Comparison of ENCODE assay signal across 9 mouse cellular contexts in the genomic region with DNA sequence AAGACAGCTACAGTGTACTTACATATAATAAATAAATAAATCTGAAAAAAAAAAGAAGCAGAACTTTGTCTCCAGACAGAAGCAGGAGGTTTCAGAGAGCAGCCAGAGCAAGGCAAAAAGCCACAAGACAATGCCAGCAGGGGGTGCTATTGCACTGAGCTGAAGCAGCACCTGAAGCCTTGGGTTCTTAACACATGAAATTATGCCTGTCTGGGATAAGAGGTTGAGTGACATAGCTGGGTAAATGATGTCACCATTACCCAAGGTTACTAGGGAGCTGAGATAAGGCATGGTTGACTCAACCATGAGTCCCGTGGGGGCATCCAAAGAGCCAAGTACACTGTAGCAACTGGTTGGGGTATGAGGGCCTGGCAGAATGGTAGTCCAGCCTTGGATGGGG. TPM values are rescaled to one million over a fixed set of nuclear protein-coding genes. Genes with fewer than 3 reads are reported as not detected.
DNase-seq lines count a peak whose midpoint lies in the region; ATAC-seq and TF ChIP-seq lines count a peak whose summit lies in the region.
"Had no signal": no experiment of that assay in that cellular context is flagged by ENCODE, and none has a peak within 500 bp of the region (broad histone marks: within the 10 kb centered on the region; RNA-seq: fewer than 3 reads in every experiment).

No protein-coding gene starts in this region.

- no peaks in the 10 kb centered on the region for H3K9me3 ChIP-seq in ES-Bruce4 (replicated peaks; ENCODE audit: control insufficient read depth, insufficient read depth, low read length, poor library complexity, severe bottlenecking)
- no peaks in the 10 kb centered on the region for H3K9me3 ChIP-seq in heart, embryonic 10.5 days
- H3K9me3 ChIP-seq in lung, embryonic 16.5 days (ENCODE audit: control insufficient read depth, low read length), result no peaks in the 10 kb centered on the region
- H3K9me3 ChIP-seq: limb, embryonic 12.5 days had no signal

- H3K4me2 ChIP-seq in lung, embryonic 16.5 days (ENCODE audit: low read depth, low read length), result no peak overlapping the region
- H3K4me2 ChIP-seq: limb, embryonic 12.5 days had no signal

- H3K36me3 ChIP-seq in ES-Bruce4 (ENCODE audit: control insufficient read depth, insufficient read depth, low read length, poor library complexity, severe bottlenecking), result peaks cover 17% of the 10 kb centered on the region
- H3K36me3 ChIP-seq in heart, embryonic 10.5 days, result peaks cover 52% of the 10 kb centered on the region
- peaks cover 28% of the 10 kb centered on the region for H3K36me3 ChIP-seq in lung, embryonic 16.5 days (ENCODE audit: control insufficient read depth, insufficient read depth, low read length)

- no peak for TF ChIP-seq POLR2A in ES-Bruce4 (IDR thresholded peaks at IDR 0.05; ENCODE audit: insufficient read depth, low read length)

- 44% methylated on average over 1 of the region's 1 CpGs for WGBS in heart, embryonic 10.5 days
- WGBS in lung, embryonic 16.5 days, result 40% methylated on average over 1 of the region's 1 CpGs

- TF ChIP-seq CTCF in ES-Bruce4 (IDR thresholded peaks at IDR 0.05; ENCODE audit: low read depth, low read length), result peak; percentile 78

- H3K9ac ChIP-seq in ES-Bruce4 (ENCODE audit: low read depth, poor library complexity, severe bottlenecking), result no peak overlapping the region
- H3K9ac ChIP-seq in lung, embryonic 16.5 days (ENCODE audit: low read length), result no peak overlapping the region
- H3K9ac ChIP-seq: limb, embryonic 12.5 days had no signal

- H3K27me3 ChIP-seq in ES-Bruce4 (ENCODE audit: control insufficient read depth, insufficient read depth, low read length, poor library complexity, severe bottlenecking), result no peaks in the 10 kb centered on the region
- H3K27me3 ChIP-seq in heart, embryonic 10.5 days (ENCODE audit: insufficient read depth, poor library complexity, severe bottlenecking), result no peaks in the 10 kb centered on the region
- H3K27me3 ChIP-seq in lung, embryonic 16.5 days (ENCODE audit: control insufficient read depth, insufficient read depth, low read depth, low read length), result no peaks in the 10 kb centered on the region
- H3K27me3 ChIP-seq: limb, embryonic 12.5 days had no signal

- DNase-seq in adrenal gland, adult 8-10 months, result peak; percentile 82
- DNase-seq in embryo, embryonic 11 days, result peak; percentile 82
- DNase-seq in heart, embryonic 10.5 days (ENCODE audit: low spot score), result peak; percentile 85
- DNase-seq in layer of hippocampus, adult 8-10 months (ENCODE audit: low spot score in 2 of 2), result peak; percentile 23 to 48
- peak; percentile 50 to 71 for DNase-seq in right cerebral cortex, postnatal 10 days (ENCODE audit: low spot score in 2 of 2)
- peak; percentile 80 for DNase-seq in urinary bladder, postnatal 14 days (ENCODE audit: low spot score)

- H3K4me3 ChIP-seq in ES-Bruce4 (ENCODE audit: low read depth, low read length), result no peak overlapping the region
- no peak overlapping the region for H3K4me3 ChIP-seq in heart, embryonic 10.5 days
- no peak overlapping the region for H3K4me3 ChIP-seq in lung, embryonic 16.5 days (ENCODE audit: low read length)
- H3K4me3 ChIP-seq: limb, embryonic 12.5 days had no signal

- no peaks in the 10 kb centered on the region for H3K4me1 ChIP-seq in ES-Bruce4 (ENCODE audit: control insufficient read depth, insufficient read depth, low read length)
- H3K4me1 ChIP-seq in heart, embryonic 10.5 days, result peaks cover 3% of the 10 kb centered on the region; the same call in 1 of the 2 replicates
- no peaks in the 10 kb centered on the region for H3K4me1 ChIP-seq in lung, embryonic 16.5 days (replicated peaks; ENCODE audit: control insufficient read depth, insufficient read depth, low read length)
- H3K4me1 ChIP-seq: limb, embryonic 12.5 days had no signal

- TF ChIP-seq EP300 in ES-Bruce4 (IDR thresholded peaks at IDR 0.05; ENCODE audit: insufficient read depth, low read depth, low read length), result no peak

- 0 out of 2 replicates have a peak, but pooled peaks have one; percentile 31 for ATAC-seq in lung, embryonic 16.5 days (ENCODE audit: low read depth)

- no peak overlapping the region for H3K27ac ChIP-seq in ES-Bruce4 (ENCODE audit: insufficient read depth, low read length)
- H3K27ac ChIP-seq in heart, embryonic 10.5 days, result no peak overlapping the region
- no peak overlapping the region for H3K27ac ChIP-seq in lung, embryonic 16.5 days (ENCODE audit: low read length)
- H3K27ac ChIP-seq: limb, embryonic 12.5 days had no signal

RNA-seq across cellular contexts. Expression of gene Sfxn4, which starts 23.5 kb away (rescaled TPM):
- polyA plus RNA-seq in ES-Bruce4 (2011; ENCODE audit: insufficient read depth, insufficient read length, low read depth, missing spikeins), result 1.8 and 2.8 TPM in 2 replicates
- total RNA-seq in adrenal gland, adult 8-10 months (2022), result 10 to 100 TPM in 2 of 4 experiments, 1 to 10 TPM in 2; 6.7 to 12.5 (median 9.6) TPM
- 7.9 and 10.1 TPM in 2 replicates for polyA plus RNA-seq in heart, embryonic 10.5 days (2016; fragmentation: Nextera tagmentation; extraction: Ambion mirVana)
- total RNA-seq in layer of hippocampus, adult 8-10 months (2022), result 10 to 100 TPM; 14.2 to 22.2 (median 17.4) TPM
- polyA plus RNA-seq in lung, embryonic 16.5 days (2015; fragmentation: Nextera tagmentation; extraction: Ambion mirVana), result 6.0 and 7.3 TPM in 2 replicates

RNA-seq across cellular contexts. Expression of gene Fam45a, which starts 26.4 kb away (rescaled TPM):
- 32.3 and 37.6 TPM in 2 replicates for polyA plus RNA-seq in ES-Bruce4 (2011; ENCODE audit: insufficient read depth, insufficient read length, low read depth, missing spikeins)
- total RNA-seq in adrenal gland, adult 8-10 months (2022), result 10 to 100 TPM; 37.1 to 45.6 (median 40.2) TPM
- polyA plus RNA-seq in heart, embryonic 10.5 days (2016; fragmentation: Nextera tagmentation; extraction: Ambion mirVana), result 28.5 and 30.6 TPM in 2 replicates
- total RNA-seq in layer of hippocampus, adult 8-10 months (2022), result 10 to 100 TPM; 43.2 to 54.7 (median 48.6) TPM
- 30.9 and 33.7 TPM in 2 replicates for polyA plus RNA-seq in lung, embryonic 16.5 days (2015; fragmentation: Nextera tagmentation; extraction: Ambion mirVana)

RNA-seq across cellular contexts. Expression of gene Prdx3, which starts 36.6 kb away (rescaled TPM):
- 47.7 and 48.4 TPM in 2 replicates for polyA plus RNA-seq in ES-Bruce4 (2011; ENCODE audit: insufficient read depth, insufficient read length, low read depth, missing spikeins)
- total RNA-seq in adrenal gland, adult 8-10 months (2022), result 1,000 to 10,000 TPM in 1 of 4 experiments, 100 to 1,000 TPM in 3; 669 to 1,028 (median 803) TPM
- polyA plus RNA-seq in heart, embryonic 10.5 days (2016; fragmentation: Nextera tagmentation; extraction: Ambion mirVana), result 181 and 196 TPM in 2 replicates
- 10 to 100 TPM; 76.1 to 84.6 (median 81.3) TPM for total RNA-seq in layer of hippocampus, adult 8-10 months (2022)
- polyA plus RNA-seq in lung, embryonic 16.5 days (2015; fragmentation: Nextera tagmentation; extraction: Ambion mirVana), result 111 and 120 TPM in 2 replicates

RNA-seq across cellular contexts. Expression of gene Eif3a, which starts 47.3 kb away (rescaled TPM):
- polyA plus RNA-seq in ES-Bruce4 (2011; ENCODE audit: insufficient read depth, insufficient read length, low read depth, missing spikeins), result 435 and 454 TPM in 2 replicates
- total RNA-seq in adrenal gland, adult 8-10 months (2022), result 100 to 1,000 TPM; 131 to 179 (median 152) TPM
- polyA plus RNA-seq in heart, embryonic 10.5 days (2016; fragmentation: Nextera tagmentation; extraction: Ambion mirVana), result 135 and 153 TPM in 2 replicates
- total RNA-seq in layer of hippocampus, adult 8-10 months (2022), result 100 to 1,000 TPM in 3 of 4 experiments, 10 to 100 TPM in 1; 92.4 to 109 (median 104) TPM
- 125 TPM in 2 replicates for polyA plus RNA-seq in lung, embryonic 16.5 days (2015; fragmentation: Nextera tagmentation; extraction: Ambion mirVana)

RNA-seq across cellular contexts. Expression of gene Grk5, which starts 51.8 kb away (rescaled TPM):
- polyA plus RNA-seq in ES-Bruce4 (2011; ENCODE audit: insufficient read depth, insufficient read length, low read depth, missing spikeins), result 1.2 and 1.3 TPM in 2 replicates
- total RNA-seq in adrenal gland, adult 8-10 months (2022), result 10 to 100 TPM; 25.4 to 74.3 (median 41.9) TPM
- polyA plus RNA-seq in heart, embryonic 10.5 days (2016; fragmentation: Nextera tagmentation; extraction: Ambion mirVana), result 4.2 and 4.3 TPM in 2 replicates
- total RNA-seq in layer of hippocampus, adult 8-10 months (2022), result 10 to 100 TPM in 3 of 4 experiments, 1 to 10 TPM in 1; 7.7 to 12.0 (median 11.9) TPM
- 3.5 and 4.9 TPM in 2 replicates for polyA plus RNA-seq in lung, embryonic 16.5 days (2015; fragmentation: Nextera tagmentation; extraction: Ambion mirVana)
